Mouse (Mus musculus): Measurements from ENCODE around the gene Srm.

The Srm gene

DNA sequence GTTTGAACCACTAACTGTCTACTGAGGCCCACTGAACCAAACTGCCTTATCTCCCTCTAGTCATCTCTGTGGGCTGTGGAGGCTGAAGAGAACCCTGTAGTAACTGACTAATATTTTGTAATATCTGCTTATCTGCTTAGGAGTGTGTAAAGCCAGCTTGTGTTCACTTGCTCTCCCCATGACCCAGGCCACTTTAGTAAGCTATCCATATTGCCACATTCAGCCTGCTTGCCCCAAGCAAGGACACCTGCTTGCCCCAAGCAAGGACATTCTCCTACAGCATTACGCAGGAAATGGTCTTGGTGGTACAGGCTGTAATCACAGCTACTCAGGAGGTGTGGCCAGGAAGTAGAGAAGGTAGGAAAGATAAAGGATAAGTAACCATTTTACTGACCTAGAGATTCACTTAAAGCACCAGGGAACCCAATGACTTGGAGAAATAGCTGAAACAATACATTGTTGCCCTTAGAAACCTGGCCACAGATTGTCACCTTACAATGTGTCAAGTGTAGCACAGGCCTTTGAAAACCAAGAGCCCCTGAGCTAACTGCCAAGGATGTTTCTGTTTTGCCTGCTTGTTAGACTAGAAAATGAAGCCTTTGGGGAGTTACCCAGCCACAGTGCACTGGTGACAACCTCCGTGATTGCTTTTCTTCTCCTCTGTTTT is 42.2 kb downstream of the Srm start:
- no peak for DNase-seq (ENCODE audit: low spot score in 2 of 2)

DNA sequence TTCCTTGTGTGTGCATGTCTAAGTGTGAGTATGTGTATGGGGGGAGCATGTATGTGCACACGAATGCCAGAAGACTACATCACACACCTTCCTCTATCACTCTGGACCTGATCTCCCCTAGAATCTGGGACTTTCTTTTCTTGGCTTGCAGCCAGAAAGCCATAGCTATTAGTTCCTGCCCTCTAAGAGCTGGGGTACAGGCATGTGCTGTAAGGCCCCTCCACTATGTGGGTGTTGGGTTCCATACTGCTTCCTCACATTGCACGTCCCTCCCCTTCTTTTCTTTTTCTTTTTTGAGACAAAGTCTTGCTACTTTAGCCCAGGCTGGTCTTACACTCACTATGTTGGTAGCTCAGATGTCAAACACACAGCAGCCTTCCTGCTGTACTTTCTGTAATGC is 44.0 kb downstream of the Srm start:
- no peak for DNase-seq (ENCODE audit: low spot score in 2 of 2)

DNA sequence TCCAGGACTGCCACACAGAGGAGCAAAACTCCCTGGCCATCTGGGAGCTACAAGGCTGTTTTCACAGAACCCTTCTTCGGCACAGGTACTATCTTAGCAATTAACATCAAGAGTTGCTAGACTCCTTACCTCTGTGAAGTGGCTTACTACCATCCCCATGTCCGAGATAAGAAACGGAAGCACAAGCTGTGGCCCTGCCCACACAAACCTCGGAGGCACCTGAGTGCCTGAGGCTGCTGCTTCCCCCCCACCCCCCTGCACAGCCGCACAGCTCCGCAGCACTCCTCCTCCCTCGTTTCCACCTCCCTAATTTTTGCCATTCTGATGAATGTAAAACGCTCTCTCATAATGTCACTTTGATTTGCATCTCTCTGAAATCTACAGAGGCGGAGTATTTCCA is 47.0 kb downstream of the Srm start:
- DNase-seq (ENCODE audit: low spot score in 2 of 2): no peak

DNA sequence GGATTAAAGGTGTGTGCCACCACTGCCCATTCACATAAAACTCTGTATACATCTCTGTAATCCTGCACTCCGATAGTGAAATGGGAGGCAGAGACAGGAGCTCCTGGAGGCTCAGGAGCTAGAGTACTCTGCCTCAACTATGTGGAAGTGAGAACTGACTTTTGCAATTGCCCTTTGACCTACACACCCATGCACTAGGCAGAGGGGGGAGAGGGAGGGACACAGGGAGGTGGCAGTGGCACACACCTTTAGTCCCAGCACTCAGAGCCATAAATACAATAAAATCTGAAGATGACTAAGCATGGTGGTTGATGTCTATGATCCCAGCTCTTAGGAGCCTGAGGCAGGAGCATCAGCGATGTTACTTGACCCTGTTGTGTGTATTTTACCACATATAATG is 48.2 kb downstream of the Srm start:
- no peak for DNase-seq (ENCODE audit: low spot score in 2 of 2)

DNA sequence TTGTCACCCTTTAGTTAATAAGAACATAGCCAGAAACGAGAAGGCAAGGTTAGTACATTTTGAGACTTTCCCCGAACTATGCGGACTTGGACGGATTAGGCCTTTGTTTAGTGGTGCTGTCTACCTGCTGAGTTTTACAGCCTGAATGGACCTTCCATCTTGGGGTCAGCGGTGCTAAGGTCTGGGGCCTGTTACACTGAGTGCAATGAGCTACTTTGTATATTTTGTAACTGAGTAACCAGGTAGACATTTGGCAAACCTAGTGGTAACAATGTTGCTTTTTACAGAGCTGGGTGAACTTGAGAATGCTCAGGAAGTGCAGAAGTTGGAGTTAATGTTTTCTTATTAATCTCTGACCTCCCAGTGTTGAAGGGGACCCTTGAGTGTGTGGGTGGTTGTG is 49.8 kb downstream of the Srm start:
- no peak for DNase-seq (ENCODE audit: low spot score in 2 of 2)

DNA sequence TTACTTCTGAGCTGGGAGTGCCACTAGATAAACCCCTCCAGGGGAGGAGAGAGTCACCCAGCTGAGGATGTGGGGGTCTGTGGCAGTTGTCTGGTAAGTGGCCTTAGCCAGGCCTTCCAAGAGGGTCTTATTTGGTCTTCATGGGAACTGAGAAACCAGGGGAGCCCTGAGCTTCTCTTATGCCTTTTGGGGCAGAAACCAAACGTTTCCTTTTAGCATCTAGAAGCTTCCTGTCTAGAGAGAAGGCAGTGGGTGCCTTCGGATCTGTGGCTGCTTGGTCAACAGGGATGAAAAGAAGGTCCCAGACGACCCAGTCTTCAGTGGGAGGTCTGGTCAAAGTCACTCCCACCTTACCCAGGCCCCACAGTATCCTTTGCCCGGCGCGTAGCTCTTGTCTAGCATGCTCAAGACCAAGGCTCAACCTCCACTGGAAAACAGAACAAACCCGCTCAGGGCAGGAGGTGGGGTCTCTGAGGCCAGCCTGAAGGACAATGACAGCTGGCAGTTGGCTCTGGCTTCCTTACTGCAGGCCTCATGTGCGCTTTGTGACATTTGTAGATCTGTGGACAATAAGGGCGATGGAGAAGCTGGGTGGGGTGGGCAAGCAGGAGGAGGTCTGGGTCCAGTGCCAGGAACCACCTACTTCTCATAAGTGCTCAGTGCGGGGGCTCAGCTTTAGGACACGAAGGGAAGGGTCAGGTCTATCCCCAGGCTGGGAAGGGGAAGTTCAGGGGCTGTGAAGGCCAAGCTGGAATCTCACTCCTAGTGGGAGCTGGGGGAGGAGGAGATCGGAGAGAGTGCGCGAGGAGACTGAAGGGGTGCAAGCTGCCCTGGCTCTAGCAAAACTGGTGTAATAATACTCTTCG is 52.2 kb downstream of the Srm start, which contains the start of gene Gm572:
TSS of gene Gm572 (plus strand) at position 27 of the 866 bp plus-strand sequence.
- no peak for DNase-seq (ENCODE audit: low spot score in 2 of 2)

DNA sequence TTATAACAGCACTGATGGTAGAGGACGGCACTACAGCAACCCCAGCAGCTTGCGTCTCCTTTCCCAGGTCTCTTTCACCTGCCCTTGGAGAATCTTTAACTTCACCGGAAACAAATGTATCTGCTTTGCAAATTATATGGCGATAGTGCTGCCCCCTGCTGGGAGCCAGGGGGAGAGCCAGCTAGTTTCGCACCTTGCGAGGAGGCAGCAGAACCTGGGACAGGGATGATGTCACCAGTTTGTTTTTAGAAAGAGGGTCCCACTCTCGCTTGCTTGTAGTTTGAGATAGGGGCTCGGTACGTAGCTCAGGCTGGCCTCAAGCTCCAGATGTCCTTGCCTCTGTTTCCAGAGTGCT is 52.8 kb downstream of the Srm start:
- DNase-seq (ENCODE audit: low spot score in 2 of 2): peak in 1 of 2 experiments; percentile 44

All from frontal cortex, postnatal 10 days (tissue).